Mouse (Mus musculus) lung, adult 18-20 months (tissue): ENCODE data around the gene E2f4.

Experiments used
- DNase-seq, 2 experiments: peaks; one replicate each; pipeline ENCODE4 v3.0.0; 2022; ENCODE audit warnings: mixed read lengths in 2 of 2

E2f4 gene

GRCm38 (mm10) chr8:105349096-105349771 lies 51.8 kb downstream of the E2f4 start:
- no peak for DNase-seq

- DNase-seq = no peak
Measured at GRCm38 (mm10) chr8:105350186-105350585, 52.7 kb downstream of the E2f4 start.

- no peak for DNase-seq
Measured at GRCm38 (mm10) chr8:105353583-105354135, 56.2 kb downstream of the E2f4 start.

- DNase-seq = no peak
Measured at GRCm38 (mm10) chr8:105354549-105354948, 57.1 kb downstream of the E2f4 start.
